Mouse (Mus musculus) erythroblast, embryonic 14.5 days (primary cell): ENCODE data around the gene Mt2. TPM values are rescaled to one million over a fixed set of nuclear protein-coding genes. Genes with fewer than 3 reads are reported as not detected.
A peak's percentile ranks its signal among the peaks of the same experiment; 100 is the strongest.

Experiments
- H3K27me3 ChIP-seq: 2 replicates; pipeline ENCODE4 v1.6.1; 2012; ENCODE audit warnings: inconsistent platforms; ENCODE audit not compliant: control insufficient read depth
- H3K36me3 ChIP-seq: 2 replicates; pipeline ENCODE4 v1.6.1; 2012; ENCODE audit warnings: mild to moderate bottlenecking, inconsistent platforms; ENCODE audit not compliant: control insufficient read depth
- H3K4me1 ChIP-seq: 2 replicates; pipeline ENCODE4 v1.6.1; 2012; ENCODE audit warnings: inconsistent platforms; ENCODE audit not compliant: control insufficient read depth
- H3K4me3 ChIP-seq: replicated peaks from 2 replicates; pipeline ENCODE3; 2012; ENCODE audit warnings: moderate library complexity, mild to moderate bottlenecking, inconsistent platforms
- H3K9me3 ChIP-seq: 2 replicates; pipeline ENCODE4 v1.6.1; 2012; ENCODE audit warnings: low read length, inconsistent platforms, mixed read lengths; ENCODE audit not compliant: control insufficient read depth
- GATA1 ChIP-seq: IDR thresholded peaks from 2 replicates; pipeline ENCODE4 v1.6.1; 2012; ENCODE audit warnings: low read length, inconsistent platforms, mixed read lengths
- TAL1 ChIP-seq: IDR thresholded peaks from 3 replicates; pipeline ENCODE4 v1.6.1; 2012; ENCODE audit warnings: low read length, inconsistent platforms, mixed read lengths
- polyA plus RNA-seq: library from polyadenylated mRNA; stranded (reverse); fragments of >175 nt; gene quantifications from 2 replicates; pipeline ENCODE4 v1.2.3, GENCODE M21; 2012

The Mt2 gene
- polyA plus RNA-seq, 1 experiment = 864 TPM

GRCm38 (mm10) chr8:94209639-94210038, 37.2 kb downstream of the Mt2 start:
- no peaks in the 10 kb centered on the region for H3K9me3 ChIP-seq
- TF ChIP-seq GATA1 = no peak
- no peak overlapping the region for H3K4me3 ChIP-seq
- H3K4me1 ChIP-seq = peaks cover 12% of the 10 kb centered on the region
- H3K36me3 ChIP-seq = no peaks in the 10 kb centered on the region
- H3K27me3 ChIP-seq = peaks cover 13% of the 10 kb centered on the region

GRCm38 (mm10) chr8:94210225-94210624, 37.8 kb downstream of the Mt2 start:
- H3K9me3 ChIP-seq = no peaks in the 10 kb centered on the region
- peaks cover 18% of the 10 kb centered on the region for H3K4me1 ChIP-seq
- peaks cover 13% of the 10 kb centered on the region for H3K27me3 ChIP-seq
- no peak for TF ChIP-seq TAL1
- TF ChIP-seq GATA1 = no peak
- no peaks in the 10 kb centered on the region for H3K36me3 ChIP-seq
- no peak overlapping the region for H3K4me3 ChIP-seq

- Histone ChIP-seq H3K9me3 (no peaks in the 10 kb centered on the region), H3K4me1 (peaks cover 40% of the 10 kb centered on the region), H3K4me3 (peak overlapping the region; percentile 92), H3K27me3 (peaks cover 9% of the 10 kb centered on the region), H3K36me3 (peaks cover under 1% of the 10 kb centered on the region)
- TF ChIP-seq TAL1 (no peak), GATA1 (no peak)
Observed at GRCm38 (mm10) chr8:94213819-94214218, 41.4 kb downstream of the Mt2 start.

- Histone ChIP-seq H3K27me3 (peaks cover 2% of the 10 kb centered on the region), H3K4me1 (peaks cover 42% of the 10 kb centered on the region), H3K36me3 (peaks cover 3% of the 10 kb centered on the region), H3K4me3 (peak within 1 kb of the TSS; percentile 92), H3K9me3 (no peaks in the 10 kb centered on the region)
- no peak for TF ChIP-seq GATA1
- TF ChIP-seq TAL1 = no peak
Observed at GRCm38 (mm10) chr8:94214252-94215173, 42.0 kb downstream of the Mt2 start, which contains the start of gene Nup93. Gene Nup93, plus strand, starts transcription at chr8:94214564.

Other genes starting within 250 kb of the Mt2 start
- 5.4 and 6.9 TPM in 2 replicates for gene Amfr, start 159.8 kb upstream of the Mt2 start, polyA plus RNA-seq
- 30.8 and 33.7 TPM in 2 replicates for gene Nudt21, start 135.6 kb upstream of the Mt2 start, polyA plus RNA-seq
- 0.05 and 0.07 TPM in 2 replicates for gene Ogfod1, start 135.5 kb upstream of the Mt2 start, polyA plus RNA-seq
- 0.01 and 0.17 TPM in 2 replicates for gene Bbs2, start 73.7 kb upstream of the Mt2 start, polyA plus RNA-seq
- gene Mt4, start 35.5 kb upstream of the Mt2 start, polyA plus RNA-seq = not detected in 2 replicates
- not detected in 2 replicates for gene Mt3, start 20.1 kb upstream of the Mt2 start, polyA plus RNA-seq
- 175 and 372 TPM in 2 replicates for gene Mt1, start 6.4 kb downstream of the Mt2 start, polyA plus RNA-seq
- 0.39 and 0.52 TPM in 2 replicates for gene Nup93, start 41.9 kb downstream of the Mt2 start, polyA plus RNA-seq
- 0.04 TPM in 1 of 2 replicates, not detected in the other for gene Slc12a3, start 156.5 kb downstream of the Mt2 start, polyA plus RNA-seq
- gene Herpud1, start 213.8 kb downstream of the Mt2 start, polyA plus RNA-seq = 21.2 and 46.3 TPM in 2 replicates